Mouse (Mus musculus): ENCODE measurements around the gene D630023F18Rik.

GRCm38 (mm10) chr1:65137560-65137959 lies 14.5 kb upstream of the D630023F18Rik start:
- TF ChIP-seq POLR2A (IDR thresholded peaks at IDR 0.05; ENCODE audit: control insufficient read depth in 1 of 2, insufficient read depth in 1 of 2, low read depth in 1 of 2, low read length in 2 of 2, poor library complexity in 1 of 2), result no peak
- TF ChIP-seq CTCF (IDR thresholded peaks at IDR 0.05 in 2 of 3, conservative IDR thresholded peaks at IDR 0.05 in 1 of 3; ENCODE audit: control insufficient read depth in 1 of 3, insufficient read depth in 1 of 3, low read depth in 2 of 3, low read length in 3 of 3, poor library complexity in 1 of 3, severe bottlenecking in 1 of 3), result no peak
- TF ChIP-seq E2F4 (IDR thresholded peaks at IDR 0.05; ENCODE audit: borderline replicate concordance, low read depth, low read length), result no peak
- TF ChIP-seq ZKSCAN1 (IDR thresholded peaks at IDR 0.05; ENCODE audit: low read depth, low read length), result no peak
- TF ChIP-seq TCF12 (IDR thresholded peaks at IDR 0.05; ENCODE audit: low read depth, low read length), result no peak
- no peak for TF ChIP-seq ELF1 (IDR thresholded peaks at IDR 0.05; ENCODE audit: low read depth, low read length)
- no peak for TF ChIP-seq NRF1 (IDR thresholded peaks at IDR 0.05; ENCODE audit: insufficient read depth, low read depth, low read length, poor library complexity, severe bottlenecking)
- TF ChIP-seq GATA1 (IDR thresholded peaks at IDR 0.05; ENCODE audit: low read depth, low read length), result no peak
